Mouse (Mus musculus) G1E-ER4 (cell line): ENCODE measurements around the gene Rrad. TPM values are rescaled to one million over a fixed set of nuclear protein-coding genes. Genes with fewer than 3 reads are reported as not detected.

ENCODE experiments used
- GATA1 ChIP-seq: IDR thresholded peaks from one replicate; pipeline ENCODE4 v1.8.0; 2012; ENCODE audit warnings: low read length, inconsistent platforms
- polyA plus RNA-seq: library from polyadenylated mRNA; stranded (reverse); fragments of >175 nt; gene quantifications from 2 replicates; pipeline ENCODE4 v1.2.3, GENCODE M21; 2012

Gene Rrad
- polyA plus RNA-seq, 1 experiment, result 3.1 TPM

GRCm38 (mm10) chr8:104628402-104628801, 2.7 kb downstream of the Rrad start:
- TF ChIP-seq GATA1, result no peak

- TF ChIP-seq GATA1, result no peak
These were observed 3.9 kb downstream of the Rrad start for GRCm38 (mm10) chr8:104627065-104627740.

- TF ChIP-seq GATA1, result no peak
These were observed 7.0 kb downstream of the Rrad start, which contains the start of gene Cdh16 for GRCm38 (mm10) chr8:104624161-104624560. TSS of gene Cdh16 (minus strand) at chr8:104624396.

GRCm38 (mm10) chr8:104620765-104621164, 10.4 kb downstream of the Rrad start:
- no peak for TF ChIP-seq GATA1

- no peak for TF ChIP-seq GATA1
These were observed 18.0 kb downstream of the Rrad start for GRCm38 (mm10) chr8:104613119-104613518.

GRCm38 (mm10) chr8:104611613-104612012, 19.5 kb downstream of the Rrad start:
- no peak for TF ChIP-seq GATA1

- no peak for TF ChIP-seq GATA1
These were observed 20.9 kb downstream of the Rrad start for GRCm38 (mm10) chr8:104610185-104610766.

- no peak for TF ChIP-seq GATA1
These were observed 21.9 kb downstream of the Rrad start for GRCm38 (mm10) chr8:104609222-104609621.

- no peak for TF ChIP-seq GATA1
These were observed 23.2 kb downstream of the Rrad start for GRCm38 (mm10) chr8:104607944-104608343.

GRCm38 (mm10) chr8:104606329-104606728, 24.8 kb downstream of the Rrad start:
- TF ChIP-seq GATA1, result no peak

- no peak for TF ChIP-seq GATA1
These were observed 27.9 kb downstream of the Rrad start for GRCm38 (mm10) chr8:104603245-104603593.

- TF ChIP-seq GATA1, result no peak
These were observed 28.5 kb downstream of the Rrad start for GRCm38 (mm10) chr8:104602468-104603244.

GRCm38 (mm10) chr8:104601941-104602371, 29.2 kb downstream of the Rrad start:
- TF ChIP-seq GATA1, result no peak

GRCm38 (mm10) chr8:104601386-104601785, 29.7 kb downstream of the Rrad start:
- TF ChIP-seq GATA1, result no peak

GRCm38 (mm10) chr8:104598496-104598895, 32.6 kb downstream of the Rrad start:
- TF ChIP-seq GATA1, result no peak

- no peak for TF ChIP-seq GATA1
These were observed 33.5 kb downstream of the Rrad start for GRCm38 (mm10) chr8:104597656-104598055.
